Mouse (Mus musculus) neural tube, embryonic 15.5 days (tissue): ENCODE results near the gene Fhad1. TPM values are rescaled to one million over a fixed set of nuclear protein-coding genes. Genes with fewer than 3 reads are reported as not detected.
"Not testable (repeated sequence)": the region's sequence is repeated elsewhere in the genome, so short reads cannot be mapped to it uniquely, and the experiment has no call there.

ENCODE experiments used
- ATAC-seq: fragments of 200-750 bp; cut with Nextera tagmentation; 2 replicates; pipeline ENCODE4 v1.8.0; 2017; ENCODE audit warnings: mild to moderate bottlenecking, moderate TSS enrichment, moderate library complexity; ENCODE audit not compliant: low FRiP score
- H3K27ac ChIP-seq: fragments of 300-500 bp; sonication (generic); replicated peaks from 2 replicates; pipeline ENCODE4 v1.5.1; 2015; ENCODE audit warnings: mild to moderate bottlenecking, inconsistent platforms
- H3K27me3 ChIP-seq: fragments of 300-500 bp; sonication (generic); replicated peaks from 2 replicates; pipeline ENCODE4 v1.6.1; 2015; ENCODE audit warnings: inconsistent platforms
- H3K36me3 ChIP-seq: fragments of 300-500 bp; sonication (generic); 2 replicates; pipeline ENCODE4 v1.6.1; 2015; ENCODE audit warnings: inconsistent platforms
- H3K4me1 ChIP-seq: fragments of 300-500 bp; sonication (generic); 2 replicates; pipeline ENCODE4 v1.6.1; 2015; ENCODE audit warnings: inconsistent platforms
- H3K4me2 ChIP-seq: fragments of 300-500 bp; sonication (generic); 2 replicates; pipeline ENCODE4 v1.6.1; 2015; ENCODE audit warnings: inconsistent platforms, mild to moderate bottlenecking, moderate library complexity
- H3K4me3 ChIP-seq: fragments of 300-500 bp; sonication (generic); replicated peaks from 2 replicates; pipeline ENCODE4 v1.5.1; 2015; ENCODE audit warnings: mild to moderate bottlenecking, inconsistent platforms
- H3K9ac ChIP-seq: fragments of 300-500 bp; sonication (generic); replicated peaks from 2 replicates; pipeline ENCODE4 v1.6.1; 2015; ENCODE audit warnings: mild to moderate bottlenecking, inconsistent platforms
- H3K9me3 ChIP-seq: fragments of 300-500 bp; sonication (generic); replicated peaks from 2 replicates; pipeline ENCODE4 v1.6.1; 2016; ENCODE audit warnings: inconsistent platforms
- WGBS: fragments of 180-500 bp; shearing (Covaris S2); methylation state at CpG from one replicate; pipeline ENCODE4 v1.1.7; 2015; ENCODE audit warnings: mixed read lengths; 5-methylcytosine and 5-hydroxymethylcytosine counted together
- polyA plus RNA-seq: library from polyadenylated mRNA; unstranded; fragments of >200 nt; fragmentation: Nextera tagmentation; extraction: Ambion mirVana; gene quantifications from 2 replicates; pipeline ENCODE4 v1.2.1, GENCODE M21; 2015

The Fhad1 gene
- polyA plus RNA-seq, 1 experiment from 2014 or later = 4.5 TPM

GRCm38 (mm10) chr4:141996880-141997279 lies 18.0 kb downstream of the Fhad1 start:
- H3K9ac ChIP-seq = no peak overlapping the region
- H3K36me3 ChIP-seq = no peaks in the 10 kb centered on the region
- no peaks in the 10 kb centered on the region for H3K9me3 ChIP-seq
- no peak overlapping the region for H3K27ac ChIP-seq
- H3K4me2 ChIP-seq = no peak overlapping the region
- H3K4me3 ChIP-seq = no peak overlapping the region
- WGBS = 77% methylated on average over 3 of the region's 3 CpGs
- H3K4me1 ChIP-seq = peaks cover 12% of the 10 kb centered on the region; the same call in 1 of the 2 replicates
- ATAC-seq = no peak
- H3K27me3 ChIP-seq = no peaks in the 10 kb centered on the region

- Histone ChIP-seq H3K4me3 (no peak overlapping the region), H3K9me3 (no peaks in the 10 kb centered on the region), H3K27ac (no peak overlapping the region), H3K36me3 (no peaks in the 10 kb centered on the region), H3K4me2 (no peak overlapping the region), H3K9ac (no peak overlapping the region), H3K4me1 (peaks cover 12% of the 10 kb centered on the region; the same call in 1 of the 2 replicates), H3K27me3 (no peaks in the 10 kb centered on the region)
- ATAC-seq = no peak
- WGBS = 60% methylated on average over 7 of the region's 7 CpGs
Observed at GRCm38 (mm10) chr4:141996086-141996485, 18.8 kb downstream of the Fhad1 start.

- not testable (repeated sequence) for H3K9ac ChIP-seq, H3K27ac ChIP-seq, H3K27me3 ChIP-seq, ATAC-seq, H3K4me2 ChIP-seq, H3K36me3 ChIP-seq, H3K9me3 ChIP-seq, H3K4me3 ChIP-seq
- 64% methylated on average over 2 of the region's 2 CpGs for WGBS
- peaks cover 12% of the 10 kb centered on the region; the same call in 1 of the 2 replicates for H3K4me1 ChIP-seq
Observed at GRCm38 (mm10) chr4:141994062-141994471, 20.8 kb downstream of the Fhad1 start.

GRCm38 (mm10) chr4:141993347-141994061 lies 21.4 kb downstream of the Fhad1 start:
- no peak for ATAC-seq
- no peak overlapping the region for H3K27ac ChIP-seq
- no peak overlapping the region for H3K4me3 ChIP-seq
- no peaks in the 10 kb centered on the region for H3K9me3 ChIP-seq
- no peaks in the 10 kb centered on the region for H3K36me3 ChIP-seq
- H3K27me3 ChIP-seq = no peaks in the 10 kb centered on the region
- whole genome bisulfite sequencing = 81% methylated on average over 5 of the region's 5 CpGs
- H3K4me2 ChIP-seq = no peak overlapping the region
- H3K9ac ChIP-seq = no peak overlapping the region
- H3K4me1 ChIP-seq = peaks cover 9% of the 10 kb centered on the region; the same call in 1 of the 2 replicates

GRCm38 (mm10) chr4:141992530-141993204 lies 22.2 kb downstream of the Fhad1 start:
- Histone ChIP-seq H3K27me3 (no peaks in the 10 kb centered on the region), H3K4me1 (0 out of 2 replicates have a peak, but pooled peaks cover 1% of the 10 kb centered on the region), H3K27ac (no peak overlapping the region), H3K9me3 (no peaks in the 10 kb centered on the region), H3K4me3 (no peak overlapping the region), H3K4me2 (no peak overlapping the region), H3K9ac (no peak overlapping the region), H3K36me3 (no peaks in the 10 kb centered on the region)
- ATAC-seq = no peak
- 84% methylated on average over 14 of the region's 14 CpGs for WGBS

- Histone ChIP-seq H3K9me3 (no peaks in the 10 kb centered on the region), H3K4me3 (no peak overlapping the region), H3K9ac (no peak overlapping the region), H3K4me1 (no peaks in the 10 kb centered on the region), H3K27me3 (no peaks in the 10 kb centered on the region), H3K27ac (no peak overlapping the region), H3K4me2 (no peak overlapping the region), H3K36me3 (no peaks in the 10 kb centered on the region)
- WGBS = 86% methylated on average over 1 of the region's 1 CpGs
- no peak for ATAC-seq
Observed at GRCm38 (mm10) chr4:141988178-141988577, 26.7 kb downstream of the Fhad1 start.

- Histone ChIP-seq H3K4me1 (peaks cover under 1% of the 10 kb centered on the region), H3K9me3 (no peaks in the 10 kb centered on the region), H3K9ac (no peak overlapping the region), H3K4me3 (no peak overlapping the region), H3K27ac (no peak overlapping the region), H3K4me2 (no peak overlapping the region), H3K36me3 (no peaks in the 10 kb centered on the region), H3K27me3 (no peaks in the 10 kb centered on the region)
- no peak for ATAC-seq
- WGBS = 64% methylated on average over 3 of the region's 3 CpGs
Observed at GRCm38 (mm10) chr4:141983689-141984088, 31.2 kb downstream of the Fhad1 start.

- Histone ChIP-seq H3K9ac (no peak overlapping the region), H3K27ac (no peak overlapping the region), H3K36me3 (no peaks in the 10 kb centered on the region), H3K27me3 (no peaks in the 10 kb centered on the region), H3K4me1 (peaks cover 5% of the 10 kb centered on the region), H3K4me3 (no peak overlapping the region), H3K4me2 (no peak overlapping the region), H3K9me3 (no peaks in the 10 kb centered on the region)
- 87% methylated on average over 3 of the region's 3 CpGs for WGBS
- ATAC-seq = no peak
Observed at GRCm38 (mm10) chr4:141981475-141981874, 33.4 kb downstream of the Fhad1 start.

- Histone ChIP-seq H3K4me2 (no peak overlapping the region), H3K36me3 (no peaks in the 10 kb centered on the region), H3K27me3 (no peaks in the 10 kb centered on the region), H3K9me3 (no peaks in the 10 kb centered on the region), H3K4me3 (no peak overlapping the region), H3K4me1 (peaks cover 5% of the 10 kb centered on the region), H3K9ac (no peak overlapping the region), H3K27ac (no peak overlapping the region)
- WGBS = 20% methylated on average over 11 of the region's 11 CpGs
- 0 out of 2 replicates have a peak, but pooled peaks have one; percentile 33 for ATAC-seq
Observed at GRCm38 (mm10) chr4:141978582-141978981, 36.3 kb downstream of the Fhad1 start.

GRCm38 (mm10) chr4:141977346-141977745 lies 37.5 kb downstream of the Fhad1 start:
- H3K27me3 ChIP-seq = no peaks in the 10 kb centered on the region
- no peaks in the 10 kb centered on the region for H3K9me3 ChIP-seq
- no peak for ATAC-seq
- no peak overlapping the region for H3K9ac ChIP-seq
- no peak overlapping the region for H3K27ac ChIP-seq
- H3K4me2 ChIP-seq = no peak overlapping the region
- H3K4me3 ChIP-seq = no peak overlapping the region
- H3K4me1 ChIP-seq = peaks cover 5% of the 10 kb centered on the region
- H3K36me3 ChIP-seq = no peaks in the 10 kb centered on the region
- 59% methylated on average over 9 of the region's 9 CpGs for WGBS

GRCm38 (mm10) chr4:141976163-141976562 lies 38.7 kb downstream of the Fhad1 start:
- Histone ChIP-seq H3K27ac (no peak overlapping the region), H3K9ac (no peak overlapping the region), H3K36me3 (no peaks in the 10 kb centered on the region), H3K4me2 (no peak overlapping the region), H3K9me3 (no peaks in the 10 kb centered on the region), H3K4me1 (peaks cover 5% of the 10 kb centered on the region), H3K27me3 (no peaks in the 10 kb centered on the region), H3K4me3 (no peak overlapping the region)
- ATAC-seq = no peak
- 57% methylated on average over 4 of the region's 4 CpGs for WGBS

- no peak for ATAC-seq
Observed at GRCm38 (mm10) chr4:141964575-141964974, 50.3 kb downstream of the Fhad1 start.

More at GRCm38 (mm10) chr4:141964575-141964974, 50.3 kb downstream of the Fhad1 start:
- Histone ChIP-seq H3K27me3 (no peaks in the 10 kb centered on the region), H3K9me3 (no peaks in the 10 kb centered on the region), H3K4me2 (no peak overlapping the region), H3K4me3 (no peak overlapping the region), H3K36me3 (no peaks in the 10 kb centered on the region), H3K4me1 (peaks cover 8% of the 10 kb centered on the region; the same call in 1 of the 2 replicates), H3K27ac (no peak overlapping the region), H3K9ac (no peak overlapping the region)
- WGBS = 22% methylated on average over 6 of the region's 6 CpGs
